Comparison of ENCODE assay signal across 9 mouse cellular contexts in the genomic region with DNA sequence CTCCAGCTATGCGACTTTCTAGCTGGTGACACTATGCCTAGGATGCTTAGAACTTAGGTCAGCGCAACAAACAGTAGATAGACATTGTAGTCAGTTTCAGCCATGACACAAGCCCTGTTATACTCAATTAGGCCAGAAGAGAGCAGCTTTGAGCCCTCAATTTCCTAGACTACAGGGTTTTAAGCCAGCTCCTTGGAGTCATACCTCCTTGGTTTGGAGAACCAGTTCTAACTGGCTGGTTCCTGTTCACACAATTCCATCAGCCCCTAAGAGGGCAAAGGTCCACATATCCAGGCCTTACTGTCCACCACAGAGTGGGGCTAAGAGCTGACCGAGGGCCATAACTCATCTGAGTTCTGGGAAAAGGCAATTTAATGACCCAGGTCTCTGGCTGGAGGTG. TPM values are rescaled to one million over a fixed set of nuclear protein-coding genes. Genes with fewer than 3 reads are reported as not detected.
A peak's percentile ranks its signal among the peaks of the same experiment; 100 is the strongest.
DNase-seq lines count a peak whose midpoint lies in the region; ATAC-seq and TF ChIP-seq lines count a peak whose summit lies in the region.
"Had no signal": no experiment of that assay in that cellular context is flagged by ENCODE, and none has a peak within 500 bp of the region (broad histone marks: within the 10 kb centered on the region; RNA-seq: fewer than 3 reads in every experiment).

No protein-coding gene starts in this region.

- H3K9ac ChIP-seq in forebrain, embryonic 12.5 days = no peak overlapping the region

- H3K9me3 ChIP-seq in forebrain, embryonic 12.5 days = no peaks in the 10 kb centered on the region

- no peak overlapping the region for H3K4me2 ChIP-seq in forebrain, embryonic 12.5 days

- WGBS in forebrain, embryonic 12.5 days = 57% methylated on average over 3 of the region's 3 CpGs
- WGBS in lung, adult 2 months = 54% methylated on average over 3 of the region's 3 CpGs

- TF ChIP-seq POLR2A in lung, adult 2 months (IDR thresholded peaks at IDR 0.05; ENCODE audit: borderline replicate concordance, extremely low read depth, low read depth, low read length) = no peak

- ATAC-seq in forebrain, embryonic 12.5 days (ENCODE audit: low FRiP score) = peak; percentile 31; the same call in 1 of the 2 replicates
- ATAC-seq: Patski had no signal

- DNase-seq in cerebellum, adult 11 months = peak; percentile 44
- no peak for DNase-seq in cerebellum, adult 11-12 months
- peak; percentile 65 for DNase-seq in urinary bladder, postnatal 14 days (ENCODE audit: low spot score)
- no peak for DNase-seq in urinary bladder, adult 2 months (ENCODE audit: low spot score)
- peak; percentile 95 for DNase-seq in kidney, adult 9 months
- peak; percentile 64 for DNase-seq in lung, adult 2 months
- peak; percentile 51 for DNase-seq in skeletal muscle tissue, adult 2 months (ENCODE audit: low read depth, low spot score)

- TF ChIP-seq CTCF in lung, adult 2 months (IDR thresholded peaks at IDR 0.05; ENCODE audit: insufficient read depth, low read length) = peak; percentile 38

- H3K27me3 ChIP-seq in forebrain, embryonic 12.5 days = no peaks in the 10 kb centered on the region
- H3K27me3 ChIP-seq: Patski had no signal

- peaks cover 19% of the 10 kb centered on the region for H3K4me1 ChIP-seq in forebrain, embryonic 12.5 days
- peaks cover 5% of the 10 kb centered on the region for H3K4me1 ChIP-seq in lung, adult 2 months (ENCODE audit: control insufficient read depth, insufficient read depth, low read length)

- 0 out of 2 replicates have a peak overlapping the region, but pooled peaks have one; percentile 31 for H3K27ac ChIP-seq in forebrain, embryonic 12.5 days

- no peaks in the 10 kb centered on the region for H3K36me3 ChIP-seq in forebrain, embryonic 12.5 days (replicated peaks)

- no peak overlapping the region for H3K4me3 ChIP-seq in forebrain, embryonic 12.5 days (replicated peaks)
- H3K4me3 ChIP-seq in lung, adult 2 months (replicated peaks; ENCODE audit: extremely low read depth, low read depth, low read length) = no peak overlapping the region

RNA-seq across cellular contexts. Expression of gene Nuak2, which starts 3.2 kb away (rescaled TPM):
- 3.4 TPM in 2 replicates for polyA plus RNA-seq in urinary bladder, adult 2 months (2012; rRNA removed)
- polyA plus RNA-seq in forebrain, embryonic 12.5 days (2016; fragmentation: Nextera tagmentation; extraction: Ambion mirVana) = 49.9 and 54.0 TPM in 2 replicates
- polyA plus RNA-seq in lung, adult 2 months (2012; rRNA removed) = 9.6 and 10.4 TPM in 2 replicates

RNA-seq across cellular contexts. Expression of gene Klhdc8a, which starts 14.3 kb away (rescaled TPM):
- polyA plus RNA-seq in urinary bladder, adult 2 months (2012; rRNA removed) = 1.2 and 1.5 TPM in 2 replicates
- 1.7 TPM in 2 replicates for polyA plus RNA-seq in forebrain, embryonic 12.5 days (2016; fragmentation: Nextera tagmentation; extraction: Ambion mirVana)
- polyA plus RNA-seq in lung, adult 2 months (2012; rRNA removed) = 3.2 and 4.6 TPM in 2 replicates

Comparison
In these comparisons a context has a peak if more than half of its experiments do, and no peak if none do; other contexts are left out.
1. DNase-seq: peak in cerebellum, adult 11 months (single experiment), urinary bladder, postnatal 14 days (single experiment), kidney, adult 9 months (single experiment), lung, adult 2 months (single experiment) and skeletal muscle tissue, adult 2 months (single experiment); none in cerebellum, adult 11-12 months (single experiment) and urinary bladder, adult 2 months (single experiment).